Mouse (Mus musculus): ENCODE measurements around the gene Pla2g4b. TPM values are rescaled to one million over a fixed set of nuclear protein-coding genes. Genes with fewer than 3 reads are reported as not detected.

Pla2g4b gene
- polyA plus RNA-seq, 1 experiment = 2.7 TPM

- H3K36me3 ChIP-seq (ENCODE audit: control insufficient read depth, insufficient read depth, low read length) = no peaks in the 10 kb centered on the region
- peaks cover 2% of the 10 kb centered on the region for H3K4me1 ChIP-seq (ENCODE audit: control insufficient read depth, insufficient read depth, low read length)
- H3K4me3 ChIP-seq (ENCODE audit: control insufficient read depth, low read depth, low read length) = peak overlapping the region; percentile 9
- TF ChIP-seq CTCF (IDR thresholded peaks at IDR 0.05; ENCODE audit: control insufficient read depth, insufficient read depth, insufficient replicate concordance, low read depth, low read length) (peak; percentile 32; the same call in 1 of the 2 replicates), POLR2A (IDR thresholded peaks at IDR 0.05; ENCODE audit: control insufficient read depth, low read depth, low read length) (no peak)
- no peaks in the 10 kb centered on the region for H3K27me3 ChIP-seq (ENCODE audit: control insufficient read depth, insufficient read depth, low read length)
- no peak overlapping the region for H3K27ac ChIP-seq (ENCODE audit: control insufficient read depth, insufficient read depth, low read depth, low read length)
These were observed 43.0 kb downstream of the Pla2g4b start for GRCm38 (mm10) chr2:120076076-120076705.

GRCm38 (mm10) chr2:120082416-120082815 lies 49.2 kb downstream of the Pla2g4b start:
- Histone ChIP-seq H3K27ac (ENCODE audit: control insufficient read depth, insufficient read depth, low read depth, low read length) (no peak overlapping the region), H3K27me3 (ENCODE audit: control insufficient read depth, insufficient read depth, low read length) (no peaks in the 10 kb centered on the region), H3K4me1 (ENCODE audit: control insufficient read depth, insufficient read depth, low read length) (peaks cover 7% of the 10 kb centered on the region), H3K36me3 (ENCODE audit: control insufficient read depth, insufficient read depth, low read length) (no peaks in the 10 kb centered on the region), H3K4me3 (ENCODE audit: control insufficient read depth, low read depth, low read length) (no peak overlapping the region)
- no peak for TF ChIP-seq POLR2A (IDR thresholded peaks at IDR 0.05; ENCODE audit: control insufficient read depth, low read depth, low read length)
- TF ChIP-seq CTCF (IDR thresholded peaks at IDR 0.05; ENCODE audit: control insufficient read depth, insufficient read depth, insufficient replicate concordance, low read depth, low read length) = no peak

DNA sequence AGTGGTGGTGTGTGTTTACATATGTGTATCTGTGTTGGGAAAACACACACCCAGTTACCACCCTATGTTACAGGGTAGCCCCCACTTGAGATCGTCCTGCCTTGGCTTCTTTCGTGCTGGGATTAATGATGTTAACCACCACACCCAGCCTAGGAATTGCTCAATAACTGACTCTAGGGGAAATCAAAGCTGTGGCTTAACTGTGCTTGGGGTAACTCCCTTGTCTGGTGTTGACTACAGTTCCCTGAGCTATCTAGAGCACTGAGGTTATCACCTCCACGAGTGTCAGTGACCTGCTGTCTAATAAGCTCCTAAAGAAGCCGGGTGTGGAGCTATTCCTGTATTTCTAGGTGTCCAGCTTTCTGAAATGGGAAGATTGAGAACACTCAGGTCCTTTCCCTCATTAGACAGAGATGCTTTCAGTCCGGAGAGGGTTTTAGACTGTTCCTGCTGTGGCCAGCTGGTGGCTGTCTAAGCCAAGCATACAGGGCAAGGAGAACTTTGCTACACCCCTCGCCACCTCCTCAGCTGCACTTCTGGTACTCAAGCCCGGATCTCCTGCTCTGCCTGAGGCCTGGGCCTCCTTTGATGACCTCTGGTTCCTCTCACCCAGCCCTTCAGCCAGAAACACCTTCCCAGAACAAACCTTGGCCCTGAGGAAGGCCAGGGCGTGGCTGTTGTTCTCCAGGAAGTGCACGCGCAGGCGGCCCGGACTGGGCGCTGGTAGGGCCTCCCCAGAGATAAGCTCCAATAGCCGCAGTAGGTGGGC lies 51.6 kb downstream of the Pla2g4b start:
- H3K27ac ChIP-seq (ENCODE audit: control insufficient read depth, insufficient read depth, low read depth, low read length) = no peak overlapping the region
- H3K4me3 ChIP-seq (ENCODE audit: control insufficient read depth, low read depth, low read length) = no peak overlapping the region
- peaks cover 7% of the 10 kb centered on the region for H3K4me1 ChIP-seq (ENCODE audit: control insufficient read depth, insufficient read depth, low read length)
- no peaks in the 10 kb centered on the region for H3K27me3 ChIP-seq (ENCODE audit: control insufficient read depth, insufficient read depth, low read length)
- H3K36me3 ChIP-seq (ENCODE audit: control insufficient read depth, insufficient read depth, low read length) = no peaks in the 10 kb centered on the region
- TF ChIP-seq POLR2A (IDR thresholded peaks at IDR 0.05; ENCODE audit: control insufficient read depth, low read depth, low read length) = no peak
- TF ChIP-seq CTCF (IDR thresholded peaks at IDR 0.05; ENCODE audit: control insufficient read depth, insufficient read depth, insufficient replicate concordance, low read depth, low read length) = peak; percentile 56; the same call in 1 of the 2 replicates

DNA sequence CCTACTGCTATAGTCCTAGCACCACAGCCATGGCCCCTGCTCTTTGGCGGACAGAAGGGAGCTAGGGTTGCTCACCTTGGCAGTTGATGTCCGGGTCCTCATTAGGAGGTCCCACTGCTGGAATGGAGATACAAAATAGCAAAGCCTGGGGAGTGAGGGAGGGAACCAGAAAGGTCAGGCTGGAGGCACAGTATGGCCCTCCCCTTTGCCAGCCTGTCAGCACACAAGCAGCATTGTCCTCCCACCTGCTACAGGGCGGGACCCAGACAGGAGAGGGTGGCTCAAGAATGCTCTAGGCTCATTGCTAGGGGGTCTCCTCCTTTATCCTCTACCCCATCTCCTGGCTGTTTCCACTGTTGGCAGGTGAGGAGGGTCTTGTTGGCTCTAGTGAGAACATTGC lies 52.8 kb downstream of the Pla2g4b start:
- no peaks in the 10 kb centered on the region for H3K27me3 ChIP-seq (ENCODE audit: control insufficient read depth, insufficient read depth, low read length)
- H3K4me3 ChIP-seq (ENCODE audit: control insufficient read depth, low read depth, low read length) = no peak overlapping the region
- H3K4me1 ChIP-seq (ENCODE audit: control insufficient read depth, insufficient read depth, low read length) = peaks cover 7% of the 10 kb centered on the region
- TF ChIP-seq POLR2A (IDR thresholded peaks at IDR 0.05; ENCODE audit: control insufficient read depth, low read depth, low read length) = no peak
- no peak for TF ChIP-seq CTCF (IDR thresholded peaks at IDR 0.05; ENCODE audit: control insufficient read depth, insufficient read depth, insufficient replicate concordance, low read depth, low read length)
- no peaks in the 10 kb centered on the region for H3K36me3 ChIP-seq (ENCODE audit: control insufficient read depth, insufficient read depth, low read length)
- H3K27ac ChIP-seq (ENCODE audit: control insufficient read depth, insufficient read depth, low read depth, low read length) = no peak overlapping the region

DNA sequence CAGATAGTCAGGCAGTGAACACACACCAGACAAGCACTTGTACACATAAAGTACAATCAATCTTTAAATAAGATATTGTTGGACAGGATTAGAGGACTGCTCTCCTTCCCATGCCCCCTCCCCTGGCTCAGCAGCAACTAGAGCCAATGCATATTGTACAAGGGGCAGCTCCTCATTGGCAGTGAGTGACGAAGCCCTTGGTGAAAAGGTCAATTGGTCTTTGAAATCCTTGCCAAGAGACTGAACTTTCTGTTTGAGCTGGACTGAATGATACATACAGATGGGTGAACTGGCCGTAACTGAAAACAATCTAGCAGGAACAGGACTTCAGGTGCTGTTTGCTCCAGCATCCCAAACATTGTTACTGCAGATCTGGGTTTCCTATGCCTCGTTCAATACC lies 54.2 kb downstream of the Pla2g4b start:
- Histone ChIP-seq H3K4me1 (ENCODE audit: control insufficient read depth, insufficient read depth, low read length) (peaks cover 7% of the 10 kb centered on the region), H3K36me3 (ENCODE audit: control insufficient read depth, insufficient read depth, low read length) (no peaks in the 10 kb centered on the region), H3K27me3 (ENCODE audit: control insufficient read depth, insufficient read depth, low read length) (no peaks in the 10 kb centered on the region), H3K4me3 (ENCODE audit: control insufficient read depth, low read depth, low read length) (no peak overlapping the region), H3K27ac (ENCODE audit: control insufficient read depth, insufficient read depth, low read depth, low read length) (no peak overlapping the region)
- TF ChIP-seq POLR2A (IDR thresholded peaks at IDR 0.05; ENCODE audit: control insufficient read depth, low read depth, low read length) (no peak), CTCF (IDR thresholded peaks at IDR 0.05; ENCODE audit: control insufficient read depth, insufficient read depth, insufficient replicate concordance, low read depth, low read length) (no peak)

DNA sequence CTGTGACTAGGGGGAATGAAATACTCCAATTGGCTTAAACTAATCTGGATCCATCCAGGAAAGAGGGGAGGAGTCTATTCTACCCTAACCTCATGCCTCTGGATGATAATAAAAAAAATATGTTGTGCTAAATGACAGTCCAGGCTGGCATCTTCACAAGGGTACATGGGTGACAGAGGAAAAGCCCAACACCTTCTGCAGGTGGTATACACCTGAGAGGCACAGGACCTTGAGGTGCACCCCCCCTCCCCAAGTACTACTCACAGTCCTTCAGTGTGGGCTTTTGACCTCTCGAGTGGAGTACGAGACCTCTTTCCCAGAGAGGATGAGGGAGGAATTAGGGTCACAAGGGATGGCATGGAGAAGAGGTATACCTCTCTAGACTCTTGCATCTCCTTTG lies 54.7 kb downstream of the Pla2g4b start:
- TF ChIP-seq POLR2A (IDR thresholded peaks at IDR 0.05; ENCODE audit: control insufficient read depth, low read depth, low read length) (no peak), CTCF (IDR thresholded peaks at IDR 0.05; ENCODE audit: control insufficient read depth, insufficient read depth, insufficient replicate concordance, low read depth, low read length) (no peak)
- H3K4me3 ChIP-seq (ENCODE audit: control insufficient read depth, low read depth, low read length) = no peak overlapping the region

GRCm38 (mm10) chr2:120090979-120091378 lies 57.8 kb downstream of the Pla2g4b start:
- TF ChIP-seq CTCF (IDR thresholded peaks at IDR 0.05; ENCODE audit: control insufficient read depth, insufficient read depth, insufficient replicate concordance, low read depth, low read length) (no peak), POLR2A (IDR thresholded peaks at IDR 0.05; ENCODE audit: control insufficient read depth, low read depth, low read length) (no peak)
- Histone ChIP-seq H3K4me1 (ENCODE audit: control insufficient read depth, insufficient read depth, low read length) (peaks cover 2% of the 10 kb centered on the region; the same call in 1 of the 2 replicates), H3K4me3 (ENCODE audit: control insufficient read depth, low read depth, low read length) (no peak overlapping the region), H3K36me3 (ENCODE audit: control insufficient read depth, insufficient read depth, low read length) (no peaks in the 10 kb centered on the region), H3K27ac (ENCODE audit: control insufficient read depth, insufficient read depth, low read depth, low read length) (no peak overlapping the region), H3K27me3 (ENCODE audit: control insufficient read depth, insufficient read depth, low read length) (no peaks in the 10 kb centered on the region)

More for the DNA sequence above, 54.7 kb downstream of the Pla2g4b start:
- H3K4me1 ChIP-seq (ENCODE audit: control insufficient read depth, insufficient read depth, low read length) = peaks cover 7% of the 10 kb centered on the region
- no peaks in the 10 kb centered on the region for H3K27me3 ChIP-seq (ENCODE audit: control insufficient read depth, insufficient read depth, low read length)
- H3K27ac ChIP-seq (ENCODE audit: control insufficient read depth, insufficient read depth, low read depth, low read length) = no peak overlapping the region
- no peaks in the 10 kb centered on the region for H3K36me3 ChIP-seq (ENCODE audit: control insufficient read depth, insufficient read depth, low read length)

Other genes with a start within 250 kb of the Pla2g4b start
- gene Rpap1, start 245.9 kb upstream of the Pla2g4b start, polyA plus RNA-seq (2012; rRNA removed) = 13.4 and 13.7 TPM in 2 replicates
- 18.7 and 26.0 TPM in 2 replicates for gene Tyro3, start 235.7 kb upstream of the Pla2g4b start, polyA plus RNA-seq (2012; rRNA removed)
- gene Mga, start 136.2 kb upstream of the Pla2g4b start, polyA plus RNA-seq (2012; rRNA removed) = 17.5 and 20.3 TPM in 2 replicates
- gene Mapkbp1, start 60.7 kb upstream of the Pla2g4b start, polyA plus RNA-seq (2012; rRNA removed) = 53.2 and 66.1 TPM in 2 replicates
- gene Jmjd7, start 5.9 kb upstream of the Pla2g4b start, polyA plus RNA-seq (2012; rRNA removed) = 6.4 and 7.3 TPM in 2 replicates
- 3.1 and 3.7 TPM in 2 replicates for gene Gm28042, start 5.9 kb upstream of the Pla2g4b start, polyA plus RNA-seq (2012; rRNA removed)
- gene Ehd4, start 121.2 kb downstream of the Pla2g4b start, polyA plus RNA-seq (2012; rRNA removed) = 3.4 and 5.8 TPM in 2 replicates
- 0.68 and 1.1 TPM in 2 replicates for gene Pla2g4e, start 211.9 kb downstream of the Pla2g4b start, polyA plus RNA-seq (2012; rRNA removed)

Measured in testis, adult 2 months (tissue).